8 mouse cellular contexts compared by ENCODE assay signal in genomic region chr2:118543893-118544799, GRCm38 (mm10). TPM values are rescaled to one million over a fixed set of nuclear protein-coding genes. Genes with fewer than 3 reads are reported as not detected.
DNase-seq lines count a peak whose midpoint lies in the region; ATAC-seq and TF ChIP-seq lines count a peak whose summit lies in the region.

No protein-coding gene starts in this region.

- ATAC-seq in inflammation-experienced regulatory T-cells, adult 6 months, result peak; percentile 41
- ATAC-seq in megakaryocyte-erythroid progenitor cell, adult 5-6 weeks (replicated peaks; ENCODE audit: low FRiP score, low TSS enrichment, poor library complexity, severe bottlenecking), result peak; percentile 74

- H3K27me3 ChIP-seq in small intestine, adult 2 months (ENCODE audit: control insufficient read depth, insufficient read depth, low read length), result no peaks in the 10 kb centered on the region

- intact Hi-C loops in gastrocnemius, postnatal 14 days (cut with DNase I; ENCODE audit: low total_unique reads), result no loop called here
- intact Hi-C loops in left cerebral cortex, postnatal 4 days (cut with DNase I), result no loop called here

- peak overlapping the region; percentile 26 for H3K27ac ChIP-seq in small intestine, adult 2 months (ENCODE audit: insufficient read depth, low read depth, low read length)

- TF ChIP-seq CTCF in small intestine, adult 2 months (IDR thresholded peaks at IDR 0.05; ENCODE audit: extremely low read depth, insufficient read length, insufficient replicate concordance, low read depth, low read length), result no peak

- peak; percentile 47 to 60 for DNase-seq in left cerebral cortex, adult 18-20 months (ENCODE audit: low spot score in 2 of 2)
- no peak for DNase-seq in left cerebral cortex, adult 11 months (ENCODE audit: low spot score)
- peak; percentile 84 for DNase-seq in embryo, embryonic 10 days (ENCODE audit: low spot score)
- DNase-seq in gastrocnemius, postnatal 14 days, result peak; percentile 82
- peak; percentile 97 for DNase-seq in left cerebral cortex, postnatal 4 days

- peak overlapping the region; percentile 32 for H3K4me3 ChIP-seq in small intestine, adult 2 months (ENCODE audit: low read depth, low read length)

- no peaks in the 10 kb centered on the region for H3K36me3 ChIP-seq in small intestine, adult 2 months (ENCODE audit: control insufficient read depth, insufficient read depth, low read length)

- 6% methylated on average over 23 of the region's 23 CpGs for WGBS in small intestine, adult 2 months

- 0 out of 2 replicates have a peak, but pooled peaks have one; percentile 18 for TF ChIP-seq POLR2A in small intestine, adult 2 months (IDR thresholded peaks at IDR 0.05; ENCODE audit: low read depth, low read length)

- H3K4me1 ChIP-seq in small intestine, adult 2 months (ENCODE audit: control insufficient read depth, insufficient read depth, insufficient read length, low read length), result peaks cover 59% of the 10 kb centered on the region

RNA-seq across cellular contexts. Expression of gene Bmf, which starts 5.3 kb away (rescaled TPM):
- total RNA-seq in left cerebral cortex, adult 18-20 months (2021), result 1 to 10 TPM; 1.8 TPM
- total RNA-seq in gastrocnemius, postnatal 14 days (2021), result 10 to 100 TPM; 12.8 to 16.4 TPM
- 1 to 10 TPM in 2 of 3 experiments, under 1 TPM in 1; 0.81 to 2.8 (median 1.7) TPM for polyA plus RNA-seq in inflammation-experienced regulatory T-cells, adult 6 months (2017; shearing (Covaris generic))
- 1 to 10 TPM; 5.7 to 6.0 TPM for total RNA-seq in left cerebral cortex, postnatal 4 days (2021)
- total RNA-seq in megakaryocyte-erythroid progenitor cell, adult 5-6 weeks (2014; fragmentation: Nextera tagmentation), result 1.2 TPM in 1 of 2 replicates, not detected in the other
- total RNA-seq in megakaryocyte-erythroid progenitor cell, adult 5-6 weeks (2017), result 1.3 and 2.1 TPM in 2 replicates
- polyA plus RNA-seq in small intestine, adult 2 months (2012; rRNA removed), result 4.1 and 10.3 TPM in 2 replicates

RNA-seq across cellular contexts. Expression of gene Bub1b, which starts 53.9 kb away (rescaled TPM):
- 1 to 10 TPM; 1.0 to 1.1 TPM for total RNA-seq in left cerebral cortex, adult 18-20 months (2021)
- 1 to 10 TPM; 5.7 to 5.8 TPM for total RNA-seq in gastrocnemius, postnatal 14 days (2021)
- 10 to 100 TPM in 1 of 3 experiments, 1 to 10 TPM in 2; 5.4 to 49.0 (median 9.4) TPM for polyA plus RNA-seq in inflammation-experienced regulatory T-cells, adult 6 months (2017; shearing (Covaris generic))
- total RNA-seq in left cerebral cortex, postnatal 4 days (2021), result 1 to 10 TPM; 5.7 to 5.9 TPM
- total RNA-seq in megakaryocyte-erythroid progenitor cell, adult 5-6 weeks (2014; fragmentation: Nextera tagmentation), result 51.3 and 64.1 TPM in 2 replicates
- total RNA-seq in megakaryocyte-erythroid progenitor cell, adult 5-6 weeks (2017), result 89.9 and 103 TPM in 2 replicates
- 2.2 and 4.1 TPM in 2 replicates for polyA plus RNA-seq in small intestine, adult 2 months (2012; rRNA removed)

Comparison
In these comparisons a context has a peak if more than half of its experiments do, and no peak if none do; other contexts are left out.
1. RNA of gene Bub1b, which starts 53.9 kb away (total RNA-seq): 51.3 to 103 TPM in megakaryocyte-erythroid progenitor cell, adult 5-6 weeks; 5.7 to 5.9 TPM in left cerebral cortex, postnatal 4 days, 5.7 to 5.8 TPM in gastrocnemius, postnatal 14 days and 1.0 to 1.1 TPM in left cerebral cortex, adult 18-20 months; every median in the first group is over 4 times any median in the second.